Mouse (Mus musculus) lung, postnatal 4 days (tissue): Measurements from ENCODE around the gene Vmn2r79.
"Not testable (repeated sequence)": the region's sequence is repeated elsewhere in the genome, so short reads cannot be mapped to it uniquely, and the experiment has no call there.

ENCODE experiments used
- DNase-seq, 2 experiments: peaks; one replicate each; pipeline ENCODE4 v3.0.0; 2021

The Vmn2r79 gene

GRCm38 (mm10) chr7:86995815-86996214 is at the start of gene Vmn2r79:
Vmn2r79 (plus strand) TSS chr7:86996115.
- not testable (repeated sequence) for DNase-seq

GRCm38 (mm10) chr7:86994700-86995099 is 1.2 kb upstream of the Vmn2r79 start:
- DNase-seq: no peak

GRCm38 (mm10) chr7:87026486-87026885 is 30.6 kb downstream of the Vmn2r79 start:
- DNase-seq: not testable (repeated sequence)

- no peak for DNase-seq
Measured at GRCm38 (mm10) chr7:87063576-87063975, 67.7 kb downstream of the Vmn2r79 start.
